Mouse (Mus musculus) left cerebral cortex, adult 11 months (tissue): Measurements from ENCODE around the gene Gm11634.

Experiments used
- DNase-seq: peaks from one replicate; pipeline ENCODE4 v3.0.0; 2022; ENCODE audit warnings: low spot score

Gene Gm11634

DNA sequence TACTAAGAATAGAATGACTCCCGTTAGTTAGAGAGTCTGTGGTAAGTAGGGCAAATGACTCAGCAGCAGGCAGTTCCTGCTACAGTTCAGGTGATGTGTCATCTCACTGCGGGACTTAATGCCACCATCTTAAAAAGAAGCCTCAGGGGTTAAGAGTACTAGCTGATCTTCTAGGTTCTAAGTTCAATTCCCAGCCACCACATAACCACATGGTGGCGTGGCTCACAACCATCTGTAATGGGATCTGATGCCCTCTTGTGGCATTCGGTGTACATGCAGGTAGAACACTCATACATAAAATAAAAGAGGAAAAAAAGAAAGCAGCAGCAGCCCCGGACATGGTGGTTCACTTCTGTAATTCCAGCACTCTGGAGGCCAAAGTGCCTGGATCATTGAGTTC is 36.7 kb downstream of the Gm11634 start:
- peak; percentile 31 for DNase-seq

GRCm38 (mm10) chr11:101556954-101557353 is 42.1 kb downstream of the Gm11634 start:
- no peak for DNase-seq

GRCm38 (mm10) chr11:101556541-101556940 is 42.5 kb downstream of the Gm11634 start:
- no peak for DNase-seq

GRCm38 (mm10) chr11:101553354-101553930 is 45.6 kb downstream of the Gm11634 start:
- no peak for DNase-seq

DNA sequence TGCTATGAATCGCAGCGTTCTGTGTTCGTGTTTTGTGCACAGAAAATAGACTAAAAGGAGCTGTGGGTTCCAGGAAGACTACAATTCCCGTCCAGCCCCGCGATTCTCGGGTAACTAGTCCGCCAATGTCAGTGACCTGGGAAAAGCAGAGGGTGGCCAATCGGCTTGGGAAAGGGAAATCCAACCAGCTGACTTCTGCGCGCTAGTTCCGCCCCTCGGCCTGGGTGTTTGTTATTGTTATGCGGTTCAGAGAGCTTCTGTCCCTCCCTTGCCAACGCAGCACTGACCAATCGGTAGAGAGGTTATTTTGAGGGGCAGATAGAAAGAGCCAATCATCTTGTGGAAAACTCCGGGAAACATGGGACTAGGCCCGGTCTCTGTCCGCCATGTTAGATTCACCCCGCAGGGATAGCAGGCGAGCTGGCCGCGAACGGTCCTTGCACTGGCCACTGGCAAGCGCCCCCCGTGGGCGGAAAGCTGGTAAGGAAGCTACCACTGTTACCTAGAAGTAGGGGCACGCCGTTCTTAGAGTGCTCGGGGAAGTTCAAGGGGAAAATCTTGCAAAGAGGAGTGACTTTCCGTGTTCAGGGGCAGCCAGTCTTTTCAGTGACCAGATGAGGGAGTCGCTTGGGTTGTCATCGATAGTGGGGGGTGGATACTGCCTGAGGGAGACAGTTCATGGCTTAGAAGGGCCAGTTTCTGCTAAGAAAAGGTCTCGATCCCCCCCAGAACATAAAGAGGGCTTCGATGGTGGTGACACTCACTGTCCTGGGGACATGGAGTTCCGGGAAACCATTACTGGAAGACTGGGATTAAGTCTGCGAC is 46.4 kb downstream of the Gm11634 start:
- peak; percentile 99 for DNase-seq

- DNase-seq: peak; percentile 87
Observed at GRCm38 (mm10) chr11:101551751-101552475, 47.1 kb downstream of the Gm11634 start, which contains the start of the genes Brca1 and Nbr1. Gene Brca1, minus strand, starts transcription at chr11:101551955. Gene Nbr1, plus strand, starts transcription at chr11:101552149.

DNA sequence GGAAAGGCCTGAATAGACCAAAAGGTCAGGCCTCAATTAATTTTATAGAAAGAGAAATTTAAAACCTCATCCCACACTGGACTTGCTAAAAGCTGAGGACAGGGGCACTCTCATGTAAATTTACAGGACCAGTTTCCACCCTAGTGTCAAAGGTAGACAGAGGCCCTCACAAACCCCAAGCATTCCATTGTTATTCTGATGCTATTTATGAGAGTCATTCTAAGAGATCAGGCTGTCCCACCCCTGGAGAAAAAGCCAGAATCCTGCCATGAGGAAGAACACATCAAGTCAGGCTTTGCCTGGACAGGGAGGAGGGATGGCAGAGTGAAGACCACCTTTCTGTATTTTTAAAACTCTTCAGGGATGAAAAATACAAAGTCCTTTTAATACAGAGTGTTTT is 50.5 kb downstream of the Gm11634 start:
- no peak for DNase-seq

DNA sequence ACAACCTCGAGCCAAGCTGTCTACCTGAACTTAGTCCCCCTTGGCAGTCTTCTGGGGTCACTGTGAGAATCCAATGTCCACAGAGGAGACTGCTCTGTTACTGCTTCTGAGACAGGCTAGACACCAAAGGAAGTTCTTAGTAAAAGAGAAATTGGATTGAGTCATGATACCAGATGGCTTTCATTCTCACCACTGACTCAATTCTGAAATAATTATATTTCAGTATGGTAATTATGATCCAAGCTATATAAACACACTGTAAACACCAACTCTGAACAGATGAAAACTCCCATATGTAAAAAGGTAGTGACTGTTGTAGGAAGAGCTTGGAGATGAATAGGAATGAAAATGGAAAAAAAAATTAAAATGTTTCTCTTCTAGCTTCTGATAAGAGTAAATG is 54.9 kb downstream of the Gm11634 start:
- no peak for DNase-seq
